24 mouse cellular contexts compared by ENCODE assay signal in the genomic region with DNA sequence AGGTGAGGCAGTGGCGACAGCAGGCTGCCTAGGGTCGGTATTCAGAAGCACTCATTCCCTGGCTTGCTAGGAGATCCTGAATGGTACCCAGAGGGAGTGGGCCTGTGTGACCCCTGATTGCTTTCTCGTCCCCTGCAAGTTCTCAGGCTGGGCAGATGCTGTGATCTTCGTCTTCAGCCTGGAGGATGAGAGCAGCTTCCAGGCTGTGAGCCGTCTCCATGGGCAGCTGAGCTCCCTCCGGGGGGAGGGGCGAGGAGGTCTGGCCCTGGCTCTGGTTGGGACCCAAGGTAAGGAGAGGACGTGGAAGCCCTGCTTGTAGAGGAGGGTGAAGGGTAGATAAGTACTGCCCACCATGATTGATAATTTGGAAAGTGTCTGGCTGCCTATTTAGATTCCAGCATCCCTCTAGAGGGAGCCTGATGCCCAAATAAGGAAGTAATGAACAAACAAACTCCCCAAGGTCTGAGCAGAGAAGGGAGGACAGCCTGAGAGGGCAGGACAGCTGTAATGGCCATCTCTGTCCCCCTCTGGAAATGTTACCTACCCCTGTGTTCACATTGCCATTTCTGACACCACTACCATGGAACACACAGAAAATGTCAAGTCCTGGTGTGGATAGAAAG. TPM values are rescaled to one million over a fixed set of nuclear protein-coding genes. Genes with fewer than 3 reads are reported as not detected.
DNase-seq lines count a peak whose midpoint lies in the region; ATAC-seq and TF ChIP-seq lines count a peak whose summit lies in the region.
"Had no signal": no experiment of that assay in that cellular context is flagged by ENCODE, and none has a peak within 500 bp of the region (broad histone marks: within the 10 kb centered on the region; RNA-seq: fewer than 3 reads in every experiment).

No protein-coding gene starts in this region.

- TF ChIP-seq POLR2A in cortical plate, adult 2 months (IDR thresholded peaks at IDR 0.05; ENCODE audit: extremely low read depth, insufficient read depth, low read length) = no peak
- TF ChIP-seq POLR2A in small intestine, adult 2 months (IDR thresholded peaks at IDR 0.05; ENCODE audit: low read depth, low read length) = no peak

- no peaks in the 10 kb centered on the region for H3K9me3 ChIP-seq in midbrain, embryonic 11.5 days (ENCODE audit: control insufficient read depth, low read length)
- no peaks in the 10 kb centered on the region for H3K9me3 ChIP-seq in midbrain, embryonic 13.5 days
- H3K9me3 ChIP-seq: liver, embryonic 12.5 days; midbrain, embryonic 12.5 days had no signal

- H3K36me3 ChIP-seq in midbrain, embryonic 11.5 days (ENCODE audit: control insufficient read depth, insufficient read depth, low read length) = no peaks in the 10 kb centered on the region
- peaks cover 50% of the 10 kb centered on the region for H3K36me3 ChIP-seq in midbrain, embryonic 13.5 days
- H3K36me3 ChIP-seq in small intestine, adult 2 months (ENCODE audit: control insufficient read depth, insufficient read depth, low read length) = no peaks in the 10 kb centered on the region
- H3K36me3 ChIP-seq: forebrain, embryonic 10.5 days; liver, embryonic 12.5 days had no signal

- H3K4me3 ChIP-seq in gastrocnemius, adult 2 months = no peak overlapping the region
- no peak overlapping the region for H3K4me3 ChIP-seq in midbrain, embryonic 11.5 days (ENCODE audit: low read depth, low read length)
- no peak overlapping the region for H3K4me3 ChIP-seq in midbrain, embryonic 13.5 days (replicated peaks)
- H3K4me3 ChIP-seq in cortical plate, adult 2 months (ENCODE audit: insufficient read depth, low read length) = peak overlapping the region; percentile 48; the same call in 1 of the 2 replicates
- no peak overlapping the region for H3K4me3 ChIP-seq in small intestine, adult 2 months (ENCODE audit: low read depth, low read length)
- H3K4me3 ChIP-seq: forebrain, embryonic 10.5 days; liver, embryonic 12.5 days; midbrain, embryonic 12.5 days had no signal

- peak; percentile 13 for DNase-seq in gastrocnemius, adult 2 months
- DNase-seq in gastrocnemius, adult 18-20 months (ENCODE audit: low spot score) = no peak
- peak; percentile 82 for DNase-seq in midbrain, embryonic 11.5 days (ENCODE audit: low spot score, missing footprints)
- DNase-seq in liver = no peak
- DNase-seq: adrenal gland, adult 2 months; heart, postnatal 36 days; kidney, adult 2 months; kidney, postnatal 14 days; lung, embryonic 14.5 days; lung, postnatal 4 days; right cerebral cortex, postnatal 4 days; thymus, postnatal 25 days had no signal

- intact Hi-C loops in gastrocnemius, adult 2 months (cut with DNase I) = no loop called here

- ATAC-seq in midbrain, embryonic 11.5 days (ENCODE audit: low FRiP score) = no peak
- ATAC-seq in midbrain, embryonic 13.5 days = no peak
- ATAC-seq: hindbrain, postnatal 0 days; liver, embryonic 12.5 days had no signal

- no peak overlapping the region for H3K4me2 ChIP-seq in midbrain, embryonic 11.5 days
- H3K4me2 ChIP-seq in midbrain, embryonic 13.5 days (replicated peaks) = no peak overlapping the region
- H3K4me2 ChIP-seq: liver, embryonic 12.5 days; lung, embryonic 14.5 days; midbrain, embryonic 12.5 days had no signal

- no peak overlapping the region for H3K9ac ChIP-seq in midbrain, embryonic 11.5 days (ENCODE audit: low read length)
- no peak overlapping the region for H3K9ac ChIP-seq in midbrain, embryonic 13.5 days (replicated peaks)
- H3K9ac ChIP-seq: liver, embryonic 12.5 days; lung, embryonic 14.5 days; midbrain, embryonic 12.5 days had no signal

- H3K27me3 ChIP-seq in midbrain, embryonic 11.5 days (ENCODE audit: control insufficient read depth, insufficient read depth, low read length) = peaks cover 40% of the 10 kb centered on the region
- peaks cover 46% of the 10 kb centered on the region for H3K27me3 ChIP-seq in midbrain, embryonic 13.5 days
- peaks cover 32% of the 10 kb centered on the region for H3K27me3 ChIP-seq in small intestine, adult 2 months (ENCODE audit: control insufficient read depth, insufficient read depth, low read length)
- H3K27me3 ChIP-seq: CH12.LX had no signal

- no peak for TF ChIP-seq CTCF in gastrocnemius, adult 2 months (IDR thresholded peaks at IDR 0.05)
- TF ChIP-seq CTCF in cortical plate, adult 2 months (IDR thresholded peaks at IDR 0.05; ENCODE audit: extremely low read depth, insufficient read depth, low read length) = no peak
- no peak for TF ChIP-seq CTCF in small intestine, adult 2 months (IDR thresholded peaks at IDR 0.05; ENCODE audit: extremely low read depth, insufficient read length, insufficient replicate concordance, low read depth, low read length)

- WGBS in midbrain, embryonic 11.5 days = 23% methylated on average over 8 of the region's 8 CpGs
- WGBS in midbrain, embryonic 13.5 days = 24% methylated on average over 8 of the region's 8 CpGs
- WGBS in small intestine, adult 2 months = 58% methylated on average over 8 of the region's 8 CpGs

- peaks cover 28% of the 10 kb centered on the region for H3K4me1 ChIP-seq in midbrain, embryonic 11.5 days (ENCODE audit: control insufficient read depth, insufficient read depth, low read length)
- H3K4me1 ChIP-seq in midbrain, embryonic 13.5 days (replicated peaks) = peaks cover 42% of the 10 kb centered on the region
- peaks cover 11% of the 10 kb centered on the region for H3K4me1 ChIP-seq in cortical plate, adult 2 months (ENCODE audit: control insufficient read depth, insufficient read depth, low read length)
- H3K4me1 ChIP-seq in small intestine, adult 2 months (ENCODE audit: control insufficient read depth, insufficient read depth, insufficient read length, low read length) = peaks cover 15% of the 10 kb centered on the region

- peak overlapping the region; percentile 31; the same call in 1 of the 2 replicates for H3K27ac ChIP-seq in gastrocnemius, adult 2 months
- H3K27ac ChIP-seq in midbrain, embryonic 11.5 days (ENCODE audit: low read depth, low read length) = no peak overlapping the region
- no peak overlapping the region for H3K27ac ChIP-seq in midbrain, embryonic 13.5 days
- no peak overlapping the region for H3K27ac ChIP-seq in cortical plate, adult 2 months (ENCODE audit: insufficient read depth, low read length)
- H3K27ac ChIP-seq in small intestine, adult 2 months (ENCODE audit: insufficient read depth, low read depth, low read length) = peak overlapping the region; percentile 39; the same call in 1 of the 2 replicates
- H3K27ac ChIP-seq: forebrain, embryonic 10.5 days; hindbrain, postnatal 0 days; liver, embryonic 12.5 days; midbrain, embryonic 12.5 days had no signal

RNA-seq across cellular contexts. Expression of a gene that starts 8.3 kb away (rescaled TPM):
- 1 to 10 TPM; 1.6 TPM for total RNA-seq in gastrocnemius, adult 2 months (2021)
- 1 to 10 TPM; 1.3 to 1.7 TPM for total RNA-seq in gastrocnemius, adult 18-20 months (2021)
- 0.66 and 0.89 TPM in 2 replicates for polyA plus RNA-seq in midbrain, embryonic 11.5 days (2014; fragmentation: Nextera tagmentation; extraction: Ambion mirVana)
- 2.8 and 3.3 TPM in 2 replicates for polyA plus RNA-seq in midbrain, embryonic 13.5 days (2015; fragmentation: Nextera tagmentation; extraction: Ambion mirVana)
- polyA plus RNA-seq in cortical plate, adult 2 months (2012; rRNA removed) = 383 and 414 TPM in 2 replicates
- polyA plus RNA-seq in small intestine, adult 2 months (2012; rRNA removed) = 6.1 and 15.6 TPM in 2 replicates

RNA-seq across cellular contexts. Expression of a gene that starts 13.3 kb away (rescaled TPM):
- 10 to 100 TPM; 21.6 to 29.9 TPM for total RNA-seq in gastrocnemius, adult 2 months (2021)
- total RNA-seq in gastrocnemius, adult 18-20 months (2021) = 10 to 100 TPM; 22.4 to 23.4 TPM
- polyA plus RNA-seq in midbrain, embryonic 11.5 days (2014; fragmentation: Nextera tagmentation; extraction: Ambion mirVana) = 98.6 and 117 TPM in 2 replicates
- 136 and 138 TPM in 2 replicates for polyA plus RNA-seq in midbrain, embryonic 13.5 days (2015; fragmentation: Nextera tagmentation; extraction: Ambion mirVana)
- 81.3 and 88.3 TPM in 2 replicates for polyA plus RNA-seq in cortical plate, adult 2 months (2012; rRNA removed)
- 36.1 and 48.9 TPM in 2 replicates for polyA plus RNA-seq in small intestine, adult 2 months (2012; rRNA removed)

RNA-seq across cellular contexts. Expression of a gene that starts 20.1 kb away (rescaled TPM):
- 10 to 100 TPM; 33.5 to 40.5 TPM for total RNA-seq in gastrocnemius, adult 2 months (2021)
- 10 to 100 TPM; 42.2 to 45.6 TPM for total RNA-seq in gastrocnemius, adult 18-20 months (2021)
- 2,818 and 2,848 TPM in 2 replicates for polyA plus RNA-seq in midbrain, embryonic 11.5 days (2014; fragmentation: Nextera tagmentation; extraction: Ambion mirVana)
- 1,636 and 1,639 TPM in 2 replicates for polyA plus RNA-seq in midbrain, embryonic 13.5 days (2015; fragmentation: Nextera tagmentation; extraction: Ambion mirVana)
- polyA plus RNA-seq in cortical plate, adult 2 months (2012; rRNA removed) = 134 and 139 TPM in 2 replicates
- polyA plus RNA-seq in small intestine, adult 2 months (2012; rRNA removed) = 57.6 and 108 TPM in 2 replicates

RNA-seq across cellular contexts. Expression of a gene that starts 23.4 kb away (rescaled TPM):
- total RNA-seq in gastrocnemius, adult 2 months (2021) = 1 to 10 TPM in 1 of 2 experiments, under 1 TPM in 1; 0.45 to 1.2 TPM
- 1 to 10 TPM in 1 of 2 experiments, under 1 TPM in 1; 0.39 to 1.0 TPM for total RNA-seq in gastrocnemius, adult 18-20 months (2021)
- polyA plus RNA-seq in midbrain, embryonic 11.5 days (2014; fragmentation: Nextera tagmentation; extraction: Ambion mirVana) = 3.2 and 3.7 TPM in 2 replicates
- polyA plus RNA-seq in midbrain, embryonic 13.5 days (2015; fragmentation: Nextera tagmentation; extraction: Ambion mirVana) = 5.6 and 6.4 TPM in 2 replicates
- 11.8 TPM in 2 replicates for polyA plus RNA-seq in cortical plate, adult 2 months (2012; rRNA removed)
- 1.9 and 6.9 TPM in 2 replicates for polyA plus RNA-seq in small intestine, adult 2 months (2012; rRNA removed)
- total RNA-seq: granulocyte monocyte progenitor cell, adult 5-6 weeks had no signal

RNA-seq across cellular contexts. Expression of a gene that starts 35.4 kb away (rescaled TPM):
- total RNA-seq in gastrocnemius, adult 2 months (2021) = under 1 TPM in 1 of 2 experiments, not detected in 1; 0.11 TPM
- total RNA-seq in gastrocnemius, adult 18-20 months (2021) = under 1 TPM in 1 of 2 experiments, not detected in 1; 0.19 TPM
- not detected in 2 replicates for polyA plus RNA-seq in midbrain, embryonic 11.5 days (2014; fragmentation: Nextera tagmentation; extraction: Ambion mirVana)
- polyA plus RNA-seq in midbrain, embryonic 13.5 days (2015; fragmentation: Nextera tagmentation; extraction: Ambion mirVana) = 0.08 and 0.14 TPM in 2 replicates
- polyA plus RNA-seq in cortical plate, adult 2 months (2012; rRNA removed) = 0.67 and 0.78 TPM in 2 replicates
- polyA plus RNA-seq in small intestine, adult 2 months (2012; rRNA removed) = 0.22 and 0.29 TPM in 2 replicates
- total RNA-seq: gastrocnemius, adult 8-10 months had no signal
- polyA plus RNA-seq: heart, embryonic 14.5 days; hindbrain, postnatal 0 days; limb, embryonic 11.5 days; lung, embryonic 14.5 days had no signal

Comparison
In these comparisons a context has a peak if more than half of its experiments do, and no peak if none do; other contexts are left out.
1. DNase-seq: peak in gastrocnemius, adult 2 months (single experiment) and midbrain, embryonic 11.5 days (single experiment); none in gastrocnemius, adult 18-20 months (single experiment) and liver (single experiment).
2. H3K27ac ChIP-seq: peak in gastrocnemius, adult 2 months (single experiment) and small intestine, adult 2 months (single experiment); none in midbrain, embryonic 11.5 days (single experiment), midbrain, embryonic 13.5 days (single experiment) and cortical plate, adult 2 months (single experiment).
3. RNA of a gene that starts 8.3 kb away (polyA plus RNA-seq): 383 to 414 TPM in cortical plate, adult 2 months; 6.1 to 15.6 TPM in small intestine, adult 2 months, 2.8 to 3.3 TPM in midbrain, embryonic 13.5 days and 0.66 to 0.89 TPM in midbrain, embryonic 11.5 days; every median in the first group is over 10 times any median in the second.
4. RNA of a gene that starts 20.1 kb away (polyA plus RNA-seq): 2,818 to 2,848 TPM in midbrain, embryonic 11.5 days and 1,636 to 1,639 TPM in midbrain, embryonic 13.5 days; 134 to 139 TPM in cortical plate, adult 2 months and 57.6 to 108 TPM in small intestine, adult 2 months; every median in the first group is over 10 times any median in the second.